Mouse (Mus musculus) heart, postnatal 0 days (tissue): ENCODE data around the gene Hoxd8. TPM values are rescaled to one million over a fixed set of nuclear protein-coding genes. Genes with fewer than 3 reads are reported as not detected.

Source experiments
- ATAC-seq: fragments of 200-750 bp; cut with Nextera tagmentation; 2 replicates; pipeline ENCODE4 v1.8.0; 2017; ENCODE audit warnings: low read depth, moderate number of reproducible peaks, moderate library complexity; ENCODE audit not compliant: insufficient read depth
- DNase-seq: peaks from one replicate; pipeline ENCODE4 v3.0.0-alpha.2; 2016; ENCODE audit warnings: low spot score
- H3K27ac ChIP-seq: fragments of 300-500 bp; sonication (generic); 2 replicates; pipeline ENCODE4 v1.5.1; 2014; ENCODE audit warnings: low read depth, mild to moderate bottlenecking
- H3K27me3 ChIP-seq: fragments of 300-500 bp; sonication (generic); 2 replicates; pipeline ENCODE4 v1.6.1; 2014; ENCODE audit warnings: low read length, mixed read lengths; ENCODE audit not compliant: control insufficient read depth, insufficient read depth
- H3K36me3 ChIP-seq: fragments of 300-500 bp; sonication (generic); replicated peaks from 2 replicates; pipeline ENCODE4 v1.6.1; 2014; ENCODE audit warnings: low read length, mixed read lengths; ENCODE audit not compliant: control insufficient read depth, insufficient read depth
- H3K4me1 ChIP-seq: fragments of 300-500 bp; sonication (generic); 2 replicates; pipeline ENCODE4 v1.6.1; 2014; ENCODE audit warnings: antibody characterized with exemption; ENCODE audit not compliant: control insufficient read depth, insufficient read depth
- H3K4me2 ChIP-seq: fragments of 300-500 bp; sonication (generic); 2 replicates; pipeline ENCODE4 v1.6.1; 2014; ENCODE audit warnings: low read depth, mild to moderate bottlenecking, low read length, moderate library complexity
- H3K4me3 ChIP-seq: fragments of 300-500 bp; sonication (generic); 2 replicates; pipeline ENCODE4 v1.5.1; 2014; ENCODE audit warnings: low read depth, low read length
- H3K9ac ChIP-seq: fragments of 300-500 bp; sonication (generic); replicated peaks from 2 replicates; pipeline ENCODE4 v1.6.1; 2014; ENCODE audit warnings: low read depth, low read length, mixed read lengths
- H3K9me3 ChIP-seq: fragments of 300-500 bp; sonication (generic); replicated peaks from 2 replicates; pipeline ENCODE4 v1.6.1; 2016; ENCODE audit warnings: low read length; ENCODE audit not compliant: control insufficient read depth
- CTCF ChIP-seq: IDR thresholded peaks from 2 replicates; pipeline ENCODE4 v1.5.1; 2016; ENCODE audit warnings: antibody characterized with exemption, control low read depth, low read depth
- EP300 ChIP-seq: IDR thresholded peaks from 2 replicates; pipeline ENCODE4 v1.6.1; 2016; ENCODE audit warnings: antibody characterized with exemption, low read depth
- WGBS: fragments of 180-500 bp; shearing (Covaris S2); extraction: QIAGEN DNeasy Blood & Tissue Kit; methylation state at CpG from one replicate; pipeline ENCODE4 v1.1.7; 2014; 5-methylcytosine and 5-hydroxymethylcytosine counted together
- polyA plus RNA-seq: library from polyadenylated mRNA; unstranded; fragments of >200 nt; fragmentation: Nextera tagmentation; extraction: Ambion mirVana; gene quantifications from 2 replicates; pipeline ENCODE4 v1.2.1, GENCODE M21; 2015
- total RNA-seq: library from RNA; depleted of rRNA; stranded (reverse); fragments of >200 nt; gene quantifications from 2 replicates; pipeline ENCODE4 v1.2.3, GENCODE M21; 2014; ENCODE audit warnings: low replicate concordance

The Hoxd8 gene
- total and polyA plus RNA-seq, 2 experiments from 2014 or later = 0.23 to 1.5 TPM

DNA sequence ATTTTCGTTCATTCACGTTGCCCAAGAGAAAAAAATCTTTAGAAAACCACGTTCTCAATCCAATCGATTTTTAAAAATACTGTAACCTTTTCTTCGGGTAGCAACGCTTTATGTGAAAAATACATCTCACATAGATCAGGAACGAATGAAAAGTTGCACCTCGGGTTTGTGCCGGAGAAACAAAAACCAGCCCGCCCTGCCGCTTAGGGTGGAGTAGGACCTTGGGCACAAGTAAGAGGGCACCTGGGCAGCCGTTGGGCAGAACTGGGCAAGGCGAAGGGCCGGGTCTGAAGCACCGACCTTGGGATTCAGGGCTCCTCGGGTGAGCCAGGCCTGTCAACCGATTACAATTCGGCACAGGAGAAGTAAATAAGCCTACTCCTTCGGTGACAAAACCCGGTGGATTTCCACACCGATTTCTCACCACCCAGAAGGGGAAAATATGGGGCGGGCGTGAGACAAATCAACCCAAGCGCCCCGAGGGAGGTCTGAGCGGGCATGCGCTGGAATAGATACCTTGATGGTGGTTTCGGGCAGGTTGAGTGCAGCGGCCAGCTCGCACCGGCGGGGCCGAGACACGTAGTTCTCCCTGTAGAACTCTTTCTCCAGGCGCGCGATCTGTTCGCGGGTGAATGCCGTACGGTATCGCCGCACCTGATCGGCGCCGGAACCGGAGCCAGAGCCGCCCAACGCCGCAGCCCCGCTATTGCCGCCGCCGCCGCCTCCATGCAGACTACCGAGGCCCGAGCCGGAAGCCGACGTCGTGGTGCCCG, 47.0 kb upstream of the Hoxd8 start:
- H3K9me3 ChIP-seq = no peaks in the 10 kb centered on the region
- no peak for ATAC-seq
- H3K4me3 ChIP-seq = peak overlapping the region; percentile 25
- H3K4me2 ChIP-seq = 0 out of 2 replicates have a peak overlapping the region, but pooled peaks have one; percentile 12
- H3K4me1 ChIP-seq = no peaks in the 10 kb centered on the region
- TF ChIP-seq CTCF (no peak), EP300 (no peak)
- no peak overlapping the region for H3K27ac ChIP-seq
- H3K36me3 ChIP-seq = no peaks in the 10 kb centered on the region
- no peak for DNase-seq
- 3% methylated on average over 62 of the region's 62 CpGs for WGBS
- peaks cover 94% of the 10 kb centered on the region for H3K27me3 ChIP-seq
- no peak overlapping the region for H3K9ac ChIP-seq

DNA sequence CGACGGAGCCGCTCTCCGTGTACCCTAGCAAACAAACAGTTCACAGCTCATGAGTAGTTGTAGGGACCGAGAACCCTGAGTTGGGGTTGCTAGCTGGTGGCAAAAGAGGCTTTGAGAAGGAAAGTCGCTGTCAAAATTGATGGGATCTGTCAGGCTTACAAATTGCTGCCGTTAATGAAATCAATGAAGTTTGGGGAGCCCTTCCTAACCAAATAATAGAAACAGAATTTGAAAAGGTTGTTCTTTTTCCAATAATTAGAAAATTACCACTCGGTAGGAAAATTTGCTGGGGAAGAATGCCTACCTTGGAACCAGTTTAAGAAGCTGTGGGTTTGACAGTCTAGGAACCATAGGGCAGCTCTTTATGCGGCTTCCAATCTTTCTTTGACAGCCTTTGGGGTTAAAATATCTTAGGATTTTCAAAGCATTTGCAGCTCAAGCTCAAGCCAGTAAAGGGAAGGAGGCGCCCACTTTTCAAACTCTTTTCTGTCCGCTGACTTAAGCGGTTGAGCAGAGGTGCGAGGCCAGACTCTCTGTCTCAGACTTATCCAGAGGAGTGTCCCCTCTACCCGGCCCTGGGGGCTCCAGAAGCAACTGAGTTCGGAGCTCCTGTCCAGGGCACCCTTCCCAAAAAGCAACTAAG, 46.3 kb upstream of the Hoxd8 start:
- Histone ChIP-seq H3K36me3 (no peaks in the 10 kb centered on the region), H3K4me3 (peak overlapping the region; percentile 25), H3K4me1 (no peaks in the 10 kb centered on the region), H3K27me3 (peaks cover 95% of the 10 kb centered on the region), H3K4me2 (0 out of 2 replicates have a peak overlapping the region, but pooled peaks have one; percentile 12), H3K27ac (no peak overlapping the region), H3K9me3 (no peaks in the 10 kb centered on the region), H3K9ac (no peak overlapping the region)
- WGBS = 2% methylated on average over 15 of the region's 15 CpGs
- no peak for ATAC-seq
- TF ChIP-seq CTCF (no peak), EP300 (no peak)
- DNase-seq = peak; percentile 4

DNA sequence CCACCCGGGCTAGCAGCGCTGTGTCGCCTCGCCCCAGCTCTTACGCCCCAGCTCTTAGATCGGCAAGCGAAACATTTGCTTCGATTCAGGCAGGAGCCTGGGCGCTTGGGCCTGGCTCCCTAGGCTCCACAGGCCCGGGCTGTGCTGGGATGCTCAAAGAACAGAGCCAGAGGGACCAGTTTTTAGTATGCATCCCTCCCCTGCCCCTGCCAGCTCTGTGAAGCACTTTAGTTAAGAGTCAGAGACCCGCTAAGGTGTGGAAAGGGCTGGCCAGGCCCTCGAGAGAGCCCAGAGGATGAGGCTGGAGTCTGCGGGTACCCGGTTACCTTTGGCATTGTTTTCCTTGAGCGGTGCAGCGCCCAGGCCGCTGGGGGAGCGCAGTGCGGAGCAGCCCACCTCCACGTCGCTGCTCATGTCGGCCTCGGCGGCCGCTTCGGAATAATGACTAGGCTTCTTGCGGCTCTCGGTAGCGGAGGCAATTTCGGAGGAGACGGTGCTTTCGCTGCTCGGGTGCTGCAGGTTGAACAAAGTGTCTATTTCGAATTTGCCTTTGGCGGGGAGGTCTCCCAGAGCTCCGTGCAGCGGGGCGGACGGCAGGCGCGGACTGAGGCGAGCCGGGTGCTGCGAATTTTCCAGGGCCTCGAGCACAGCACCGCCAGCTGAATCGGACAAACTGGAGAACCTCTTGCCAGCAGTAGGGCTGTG, 45.6 kb upstream of the Hoxd8 start:
- no peak for TF ChIP-seq CTCF
- TF ChIP-seq EP300 = no peak
- Histone ChIP-seq H3K4me1 (no peaks in the 10 kb centered on the region), H3K36me3 (no peaks in the 10 kb centered on the region), H3K9me3 (no peaks in the 10 kb centered on the region), H3K27ac (no peak overlapping the region), H3K4me2 (no peak overlapping the region), H3K27me3 (peaks cover 99% of the 10 kb centered on the region), H3K9ac (no peak overlapping the region), H3K4me3 (no peak overlapping the region)
- WGBS = 2% methylated on average over 47 of the region's 47 CpGs
- DNase-seq (no peak), ATAC-seq (no peak)

DNA sequence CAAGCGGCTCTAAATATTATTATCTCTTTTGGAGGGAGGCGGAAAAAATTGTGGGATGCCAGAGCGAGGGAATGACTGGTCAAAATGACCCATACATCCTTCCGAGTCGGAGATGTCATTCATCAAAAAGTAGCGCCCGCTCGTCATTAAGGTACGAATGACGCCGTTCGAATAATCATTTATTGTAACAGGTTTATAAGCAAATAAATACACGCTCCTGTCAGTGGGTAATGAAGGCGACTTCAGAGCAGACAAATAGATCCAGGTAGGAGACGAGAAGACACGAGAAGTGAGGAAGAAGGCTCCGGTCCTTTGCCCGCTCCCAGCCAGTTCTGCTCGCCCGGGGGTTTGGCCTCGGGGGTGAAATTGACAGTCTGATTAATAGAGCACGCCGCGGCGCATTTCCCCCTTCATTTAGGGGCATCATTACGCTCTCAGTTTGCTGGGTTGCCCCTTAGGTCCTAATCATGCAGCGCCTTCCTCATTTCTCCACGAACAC, 44.9 kb upstream of the Hoxd8 start, which contains the start of gene Evx2:
Gene Evx2 (minus strand): TSS at position 51 of the 499 bp plus-strand sequence.
- WGBS = 5% methylated on average over 28 of the region's 28 CpGs
- H3K9me3 ChIP-seq = no peaks in the 10 kb centered on the region
- H3K4me2 ChIP-seq = no peak within 1 kb of the TSS
- TF ChIP-seq EP300 (no peak), CTCF (no peak)
- ATAC-seq (no peak), DNase-seq (no peak)
- H3K9ac ChIP-seq = no peak within 1 kb of the TSS
- no peaks in the 10 kb centered on the region for H3K4me1 ChIP-seq
- H3K36me3 ChIP-seq = no peaks in the 10 kb centered on the region
- H3K27ac ChIP-seq = no peak within 1 kb of the TSS
- peaks cover 99% of the 10 kb centered on the region for H3K27me3 ChIP-seq
- H3K4me3 ChIP-seq = no peak within 1 kb of the TSS
